Mouse (Mus musculus): ENCODE data around the gene Rhod.

DNA sequence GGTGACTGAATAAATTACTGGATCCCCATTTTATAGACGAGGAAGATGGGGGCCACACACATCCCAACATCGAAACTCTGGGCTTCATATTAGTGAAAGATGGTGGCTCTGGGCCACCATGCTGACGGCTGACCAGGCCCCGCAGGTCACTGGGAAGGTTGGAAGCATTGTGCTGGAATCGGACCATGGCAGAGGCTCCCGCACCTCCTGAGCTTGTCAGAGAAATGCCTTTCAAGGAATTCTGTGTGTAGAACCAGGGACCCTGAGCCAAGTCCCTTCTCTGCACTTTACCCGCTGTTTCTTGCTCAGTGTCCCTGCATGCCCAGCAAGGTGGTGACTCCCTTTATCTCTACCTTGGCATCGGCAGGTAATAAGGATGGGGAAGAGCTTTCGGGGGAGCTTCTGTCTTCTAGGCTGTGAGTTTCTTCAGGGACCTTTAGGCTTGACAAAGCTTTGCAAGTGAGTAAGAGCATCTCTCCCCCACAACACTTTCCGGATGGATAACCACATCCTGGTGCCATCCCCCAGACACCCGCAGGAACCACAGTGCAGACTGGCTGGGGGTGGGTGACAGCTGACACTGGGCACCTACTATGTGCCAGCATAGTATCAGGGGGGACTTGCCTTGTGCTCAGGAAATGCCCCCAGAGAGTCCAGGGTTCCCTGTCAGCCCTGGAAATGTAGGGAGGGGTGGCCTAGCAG lies 36.1 kb upstream of the Rhod start:
- TF ChIP-seq POLR2A (IDR thresholded peaks at IDR 0.05; ENCODE audit: low read depth, low read length), result no peak
- TF ChIP-seq CTCF (IDR thresholded peaks at IDR 0.05; ENCODE audit: borderline replicate concordance, insufficient read depth, low read length), result no peak

All from embryonic fibroblast, embryonic 13.5 days (primary cell).